Comparison of ENCODE assay signal across 16 mouse cellular contexts in the genomic region with DNA sequence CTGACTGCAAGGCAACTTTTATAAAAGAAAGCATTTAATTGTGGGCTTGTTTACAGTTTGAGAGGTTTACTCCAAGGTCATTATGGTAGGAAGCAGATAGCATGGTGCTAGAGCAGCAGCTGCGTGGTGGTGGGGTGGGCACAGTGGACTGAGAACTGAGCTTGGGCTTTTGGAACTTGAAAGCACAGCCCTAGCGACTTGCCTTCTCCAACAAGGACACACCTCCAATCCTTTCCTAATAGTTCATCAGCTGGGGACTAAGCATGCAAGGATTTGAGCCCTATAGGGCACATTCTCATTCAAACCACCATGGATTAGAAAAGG. TPM values are rescaled to one million over a fixed set of nuclear protein-coding genes. Genes with fewer than 3 reads are reported as not detected.
DNase-seq lines count a peak whose midpoint lies in the region; ATAC-seq and TF ChIP-seq lines count a peak whose summit lies in the region.
"Had no signal": no experiment of that assay in that cellular context is flagged by ENCODE, and none has a peak within 500 bp of the region (broad histone marks: within the 10 kb centered on the region; RNA-seq: fewer than 3 reads in every experiment).

No protein-coding gene starts in this region.

- peak; percentile 50 for ATAC-seq in erythroid progenitor cell, adult 5-6 weeks (replicated peaks; ENCODE audit: low FRiP score, poor library complexity, severe bottlenecking)
- ATAC-seq in intestine, postnatal 0 days = peak; percentile 34; the same call in 1 of the 2 replicates
- ATAC-seq: CD4-positive, CD25-positive, alpha-beta regulatory T cell, adult 4 months; forebrain, embryonic 15.5 days; midbrain, embryonic 16.5 days had no signal

- no peak overlapping the region for H3K4me3 ChIP-seq in intestine, postnatal 0 days (ENCODE audit: low read depth, low read length)
- H3K4me3 ChIP-seq in small intestine, adult 2 months (ENCODE audit: low read depth, low read length) = no peak overlapping the region
- H3K4me3 ChIP-seq in forebrain, embryonic 10.5 days = no peak overlapping the region
- H3K4me3 ChIP-seq: embryonic facial prominence, embryonic 13.5 days; forebrain, embryonic 15.5 days; neural tube, embryonic 12.5 days had no signal

- DNase-seq in kidney, adult 11 months = peak; percentile 7
- DNase-seq in kidney, adult 9 months = no peak
- DNase-seq in gastrocnemius, adult 8-10 months (ENCODE audit: low spot score in 2 of 2) = no peak
- DNase-seq in forebrain, embryonic 10.5 days (ENCODE audit: extremely low spot score, low spot score) = no peak
- DNase-seq: gastrocnemius, postnatal 25 days; lung, adult 18-20 months; retina, postnatal 1 day had no signal

- H3K9me3 ChIP-seq in intestine, postnatal 0 days (ENCODE audit: control insufficient read depth) = no peaks in the 10 kb centered on the region
- no peaks in the 10 kb centered on the region for H3K9me3 ChIP-seq in forebrain, embryonic 10.5 days
- H3K9me3 ChIP-seq: embryonic facial prominence, embryonic 13.5 days; forebrain, embryonic 15.5 days; neural tube, embryonic 12.5 days had no signal

- WGBS in intestine, postnatal 0 days = 66% methylated on average over 2 of the region's 2 CpGs
- 26% methylated on average over 2 of the region's 2 CpGs for WGBS in small intestine, adult 2 months
- WGBS in forebrain, embryonic 10.5 days = 93% methylated on average over 2 of the region's 2 CpGs

- no peak overlapping the region for H3K9ac ChIP-seq in intestine, postnatal 0 days (ENCODE audit: low read depth, low read length)
- H3K9ac ChIP-seq: embryonic facial prominence, embryonic 13.5 days; forebrain, embryonic 15.5 days; hindbrain, embryonic 14.5 days; neural tube, embryonic 12.5 days had no signal

- H3K27me3 ChIP-seq in intestine, postnatal 0 days (replicated peaks; ENCODE audit: control insufficient read depth, insufficient read depth, low read length) = no peaks in the 10 kb centered on the region
- no peaks in the 10 kb centered on the region for H3K27me3 ChIP-seq in small intestine, adult 2 months (ENCODE audit: control insufficient read depth, insufficient read depth, low read length)
- H3K27me3 ChIP-seq in forebrain, embryonic 10.5 days (ENCODE audit: poor library complexity, severe bottlenecking) = no peaks in the 10 kb centered on the region
- H3K27me3 ChIP-seq: embryonic facial prominence, embryonic 13.5 days; forebrain, embryonic 15.5 days; neural tube, embryonic 12.5 days had no signal

- peak overlapping the region; percentile 52 for H3K4me2 ChIP-seq in intestine, postnatal 0 days (replicated peaks; ENCODE audit: low read depth)
- H3K4me2 ChIP-seq: embryonic facial prominence, embryonic 13.5 days; forebrain, embryonic 15.5 days; hindbrain, embryonic 14.5 days; neural tube, embryonic 12.5 days had no signal

- no peak for TF ChIP-seq POLR2A in small intestine, adult 2 months (IDR thresholded peaks at IDR 0.05; ENCODE audit: low read depth, low read length)

- peak overlapping the region; percentile 54 for H3K27ac ChIP-seq in intestine, postnatal 0 days (ENCODE audit: low read depth, low read length)
- peak overlapping the region; percentile 51 for H3K27ac ChIP-seq in small intestine, adult 2 months (ENCODE audit: insufficient read depth, low read depth, low read length)
- H3K27ac ChIP-seq in forebrain, embryonic 10.5 days = no peak overlapping the region
- H3K27ac ChIP-seq: embryonic facial prominence, embryonic 13.5 days; forebrain, embryonic 15.5 days; hindbrain, embryonic 14.5 days; neural tube, embryonic 12.5 days had no signal

- H3K4me1 ChIP-seq in intestine, postnatal 0 days (replicated peaks; ENCODE audit: control insufficient read depth, insufficient read depth, low read length) = peaks cover 10% of the 10 kb centered on the region; the same call in 1 of the 2 replicates
- H3K4me1 ChIP-seq in small intestine, adult 2 months (ENCODE audit: control insufficient read depth, insufficient read depth, insufficient read length, low read length) = peaks cover 16% of the 10 kb centered on the region; the same call in 1 of the 2 replicates
- H3K4me1 ChIP-seq in forebrain, embryonic 10.5 days = no peaks in the 10 kb centered on the region
- H3K4me1 ChIP-seq: forebrain, embryonic 15.5 days; neural tube, embryonic 12.5 days had no signal

- no peaks in the 10 kb centered on the region for H3K36me3 ChIP-seq in intestine, postnatal 0 days (ENCODE audit: control insufficient read depth, insufficient read depth)
- no peaks in the 10 kb centered on the region for H3K36me3 ChIP-seq in small intestine, adult 2 months (ENCODE audit: control insufficient read depth, insufficient read depth, low read length)
- H3K36me3 ChIP-seq in forebrain, embryonic 10.5 days (replicated peaks) = peaks cover 34% of the 10 kb centered on the region
- H3K36me3 ChIP-seq: embryonic facial prominence, embryonic 13.5 days; forebrain, embryonic 15.5 days; neural tube, embryonic 12.5 days had no signal

- TF ChIP-seq CTCF in intestine, postnatal 0 days (IDR thresholded peaks at IDR 0.05; ENCODE audit: low read depth) = no peak
- no peak for TF ChIP-seq CTCF in small intestine, adult 2 months (IDR thresholded peaks at IDR 0.05; ENCODE audit: extremely low read depth, insufficient read length, insufficient replicate concordance, low read depth, low read length)

RNA-seq across cellular contexts. Expression of gene Ppp1cb, which starts 14.3 kb away (rescaled TPM):
- total RNA-seq in erythroid progenitor cell, adult 5-6 weeks (2015; ENCODE audit: low replicate concordance) = 194 and 207 TPM in 2 replicates
- total RNA-seq in erythroid progenitor cell, adult 5-6 weeks (2017; ENCODE audit: low replicate concordance) = 395 and 426 TPM in 2 replicates
- 192 and 194 TPM in 2 replicates for polyA plus RNA-seq in intestine, postnatal 0 days (2015; fragmentation: Nextera tagmentation; extraction: Ambion mirVana)
- polyA plus RNA-seq in small intestine, adult 2 months (2012; rRNA removed) = 2.2 and 4.5 TPM in 2 replicates
- total RNA-seq in gastrocnemius, adult 8-10 months (2022) = 100 to 1,000 TPM; 442 to 503 (median 471) TPM
- polyA plus RNA-seq in forebrain, embryonic 10.5 days (2016; fragmentation: Nextera tagmentation; extraction: Ambion mirVana) = 214 and 230 TPM in 2 replicates

Comparison
In these comparisons a context has a peak if more than half of its experiments do, and no peak if none do; other contexts are left out.
1. RNA of gene Ppp1cb, which starts 14.3 kb away (polyA plus RNA-seq): 214 to 230 TPM in forebrain, embryonic 10.5 days and 192 to 194 TPM in intestine, postnatal 0 days; 2.2 to 4.5 TPM in small intestine, adult 2 months; every median in the first group is over 10 times any median in the second.